Mouse (Mus musculus): ENCODE measurements at regions not wholly inside any gene's neighbourhood (a gene's known extent, or its start where the extent isn't known, plus 50 kb on each side); places are given as distances from the start of the nearest gene placed in this dataset.
"Not testable (repeated sequence)": the region's sequence is repeated elsewhere in the genome, so short reads cannot be mapped to it uniquely, and the experiment has no call there.

DNA sequence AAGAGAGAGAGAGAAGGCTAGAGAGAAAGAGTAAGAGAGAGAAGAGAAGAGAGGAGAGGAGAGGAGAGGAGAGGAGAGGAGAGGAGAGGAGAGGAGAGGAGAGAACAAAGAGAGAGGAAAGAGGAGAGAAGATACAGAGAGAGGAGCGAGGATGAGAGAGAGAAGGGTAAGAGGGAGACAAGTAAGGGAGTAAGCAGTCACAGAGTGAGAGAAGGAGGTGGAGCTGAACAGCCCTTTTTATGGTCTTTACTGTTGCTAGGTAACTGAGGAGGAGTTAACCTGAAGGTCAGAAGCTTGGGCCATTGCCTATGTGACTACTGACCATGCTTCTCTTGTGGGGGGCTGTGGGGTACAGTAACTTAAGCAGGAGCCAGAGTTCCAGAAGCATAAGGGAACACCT lies 430.2 kb downstream of the 1190002N15Rik start:
- DNase-seq, result not testable (repeated sequence)

DNA sequence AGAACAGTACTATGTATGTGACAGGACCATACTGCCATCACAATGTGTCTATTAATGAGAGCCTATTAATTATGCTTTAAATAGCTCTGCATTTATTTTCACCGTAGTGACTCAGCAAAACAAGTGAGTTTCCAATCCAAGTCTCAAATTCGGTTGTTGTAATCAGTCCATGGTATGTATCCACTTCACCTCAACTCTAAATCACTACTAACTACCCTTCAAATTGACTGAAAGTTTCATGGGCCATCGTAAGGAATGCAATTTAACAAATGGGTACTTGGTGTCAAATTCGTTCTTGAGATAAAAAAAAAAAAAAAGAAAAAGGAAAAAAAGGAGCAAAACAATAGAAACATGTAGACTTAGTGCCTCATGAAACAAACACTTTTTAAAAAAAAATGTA lies 433.2 kb downstream of the 1190002N15Rik start:
- no peak for DNase-seq

DNA sequence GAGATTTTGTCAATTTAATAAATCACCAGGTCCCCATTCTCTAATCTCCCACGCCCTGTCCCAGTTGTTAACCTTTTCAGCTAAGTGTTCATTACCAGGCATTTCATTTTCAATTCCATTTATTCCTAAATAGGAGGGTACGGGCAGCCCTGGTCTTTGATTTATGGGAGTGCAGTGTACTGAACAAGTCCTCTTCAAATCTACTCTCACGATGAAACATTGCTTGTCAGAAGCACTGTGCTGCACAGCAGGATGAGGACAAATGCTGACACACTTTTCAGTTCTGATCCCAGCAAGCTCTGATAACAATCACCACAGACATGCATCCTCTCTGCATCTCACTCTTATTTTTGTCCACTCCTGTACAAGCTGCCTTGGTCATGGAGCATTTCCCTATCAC lies 435.9 kb downstream of the 1190002N15Rik start:
- no peak for DNase-seq

DNA sequence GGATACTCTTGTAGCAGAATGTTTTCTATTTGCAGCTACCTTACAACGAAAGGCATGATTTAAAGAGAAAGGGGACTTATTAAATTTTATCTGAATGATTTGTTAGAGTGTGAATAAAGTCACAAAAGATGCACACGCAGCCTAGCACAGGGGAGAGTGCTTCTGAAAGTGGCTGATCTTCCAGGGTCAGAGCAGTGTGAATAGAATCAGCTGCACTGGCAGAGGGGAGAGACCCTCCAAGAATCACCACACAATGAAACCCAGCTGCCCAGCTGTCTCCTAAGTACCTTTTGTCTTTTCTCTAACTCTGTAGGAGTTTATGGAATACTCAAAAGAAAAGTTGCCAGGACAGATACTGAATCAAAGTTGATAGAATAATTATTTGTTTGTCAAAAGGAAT lies 443.1 kb downstream of the 1190002N15Rik start:
- no peak for DNase-seq

DNA sequence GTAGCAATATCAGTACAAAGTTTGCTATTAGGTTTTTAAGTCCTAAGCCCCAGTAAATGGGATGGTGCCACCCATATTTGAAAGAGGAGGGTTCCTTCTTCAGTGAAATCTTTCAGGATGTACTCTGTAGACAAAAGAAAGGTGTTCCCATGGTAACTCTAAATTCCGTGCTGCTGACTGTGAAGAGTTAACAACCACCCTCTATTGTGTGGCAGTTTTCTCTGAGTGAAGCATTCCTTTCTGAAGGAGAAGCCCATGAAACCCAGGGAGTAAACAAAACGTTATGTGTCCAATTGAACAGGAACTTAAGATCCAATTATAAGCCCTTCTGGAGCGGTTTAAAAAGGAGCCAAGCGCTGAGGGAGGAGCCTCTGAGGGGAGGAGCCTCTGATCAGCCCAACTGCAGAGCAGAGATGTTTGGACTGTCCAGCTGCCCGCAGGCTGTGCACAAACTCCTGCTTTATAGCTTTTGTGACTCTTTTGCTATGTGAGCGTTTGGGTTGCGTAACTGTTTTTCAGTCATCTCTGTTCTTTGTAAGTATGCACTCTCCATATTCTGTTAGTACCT lies 446.1 kb downstream of the 1190002N15Rik start:
- no peak for DNase-seq

DNA sequence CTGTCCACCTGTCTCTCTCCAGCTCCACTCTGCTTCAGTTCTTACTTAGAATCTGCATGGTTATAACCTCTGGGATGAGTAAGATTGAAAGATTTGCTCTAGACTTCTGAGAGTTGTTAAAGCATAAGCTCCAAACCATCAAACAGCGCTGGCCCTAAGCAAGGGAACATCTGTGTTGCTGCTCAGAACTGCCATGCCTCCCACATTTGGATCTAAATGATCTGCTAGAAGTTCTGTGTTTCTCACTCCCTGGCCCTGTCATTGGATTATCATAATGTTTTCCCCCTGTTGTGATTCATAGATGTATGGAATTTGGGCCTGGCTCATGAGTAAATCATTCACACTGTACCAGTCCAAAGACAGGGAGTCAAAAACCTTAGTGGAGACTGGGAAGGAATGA lies 448.1 kb downstream of the 1190002N15Rik start:
- no peak for DNase-seq

DNA sequence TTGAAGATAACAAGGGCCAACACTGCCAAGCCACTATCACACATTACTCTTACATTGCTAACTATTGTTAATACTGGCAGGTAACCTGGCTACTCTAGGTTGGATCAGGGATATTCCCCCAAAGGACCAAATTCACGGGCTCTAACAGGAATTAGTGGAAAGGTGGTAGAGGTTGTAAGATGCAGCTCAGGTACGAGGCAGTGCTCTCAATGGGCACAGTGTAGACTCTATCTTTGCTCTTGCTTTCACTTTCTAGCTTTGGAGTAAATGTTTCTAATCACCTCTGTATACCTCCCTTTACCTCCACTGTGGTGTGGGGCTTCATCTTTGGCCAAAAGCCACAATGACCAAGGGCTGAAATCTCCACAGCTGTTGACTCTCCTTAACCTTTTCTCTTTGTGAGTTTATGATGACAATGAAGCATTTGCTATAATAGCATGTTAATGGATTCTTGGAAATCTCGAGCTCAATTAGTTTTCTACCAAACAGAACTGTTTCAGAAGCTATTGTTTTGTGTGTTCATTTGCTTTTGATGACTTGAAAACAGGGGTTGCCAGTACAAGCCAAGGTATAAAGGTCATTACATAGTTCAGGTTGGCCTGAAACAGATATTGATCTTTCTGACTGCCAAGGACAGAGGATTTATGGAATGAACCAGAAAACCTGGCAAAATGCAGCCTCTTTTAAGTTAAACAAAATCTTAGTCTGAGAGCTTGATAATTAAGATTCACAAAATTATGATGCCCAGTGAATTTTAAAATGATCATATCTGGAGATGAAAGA lies 454.1 kb downstream of the 1190002N15Rik start:
- no peak for DNase-seq

DNA sequence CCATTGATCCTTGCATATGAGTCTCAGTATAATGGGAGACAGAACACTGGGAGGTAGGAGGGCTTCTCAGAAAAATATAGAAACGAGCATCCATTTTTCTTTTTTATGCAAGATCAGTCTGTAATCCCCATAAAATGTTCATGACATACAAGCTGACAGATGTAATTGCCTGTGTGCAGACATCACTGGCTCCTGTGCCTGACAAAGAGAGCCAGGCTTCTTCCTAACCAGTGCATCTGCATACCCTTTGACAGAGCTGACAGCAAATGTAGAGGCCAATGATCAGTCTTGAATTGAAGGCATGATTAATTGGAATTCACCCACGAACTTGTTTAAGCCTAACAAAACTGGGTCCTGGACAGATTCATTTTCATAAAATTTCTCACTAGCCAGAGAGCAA lies 463.0 kb downstream of the 1190002N15Rik start:
- DNase-seq, result no peak

DNA sequence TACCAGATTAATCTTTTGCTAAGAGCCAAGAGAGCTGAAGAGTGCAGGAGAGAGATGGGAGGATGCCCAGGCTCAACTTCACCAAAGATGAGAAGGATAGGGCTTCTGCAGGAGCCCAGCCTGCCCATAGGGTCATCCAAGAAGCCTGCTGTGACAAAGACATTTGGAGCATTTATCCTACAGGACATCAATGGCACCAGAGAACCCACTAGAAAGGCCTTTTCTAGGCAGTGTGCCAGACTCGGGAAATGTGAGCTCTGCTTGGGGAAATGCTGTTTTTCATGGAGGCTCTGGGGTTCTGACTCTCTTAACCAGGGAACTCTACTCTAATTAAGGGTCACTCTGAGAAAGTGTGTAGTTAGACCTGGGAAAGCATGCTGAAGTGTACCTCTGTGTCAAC lies 470.8 kb downstream of the 1190002N15Rik start:
- no peak for DNase-seq

DNA sequence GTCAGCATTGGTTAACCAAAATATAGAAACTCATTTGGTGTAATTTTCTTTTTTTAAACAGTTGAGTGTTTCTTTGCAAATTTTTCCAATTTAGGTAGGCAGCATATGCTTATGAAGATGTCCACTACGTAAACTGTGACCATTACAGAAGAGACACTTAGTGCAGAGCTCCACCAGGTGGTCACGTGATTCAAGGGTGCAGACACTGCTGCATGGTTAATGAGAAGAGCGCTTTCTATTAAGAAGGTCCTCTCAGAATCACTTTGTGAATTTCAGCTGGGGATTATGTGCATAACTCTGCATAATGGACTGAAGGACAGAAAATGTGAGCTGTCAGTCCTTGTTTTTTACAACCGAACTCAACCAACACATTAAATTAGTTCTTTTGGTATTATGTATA lies 484.7 kb downstream of the 1190002N15Rik start:
- DNase-seq, result no peak

DNA sequence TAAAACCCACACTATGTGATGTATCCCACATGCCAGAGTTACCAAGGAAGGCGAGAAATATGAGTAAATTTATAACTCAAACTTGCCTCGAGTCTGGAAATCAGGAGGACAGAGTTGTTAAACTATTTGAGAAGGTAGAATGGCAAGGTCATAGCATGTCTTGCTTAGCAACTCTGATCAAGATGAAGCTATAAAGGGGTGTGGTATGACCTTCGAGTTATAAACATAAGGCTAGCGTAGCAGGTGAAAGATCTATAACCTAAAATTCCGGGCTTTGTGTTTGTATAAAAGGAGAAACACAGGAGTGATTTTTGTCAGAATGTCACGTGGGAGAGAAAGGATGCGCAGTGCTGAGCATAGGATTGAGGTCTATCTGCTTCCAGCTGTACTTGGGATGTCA lies 490.0 kb downstream of the 1190002N15Rik start:
- no peak for DNase-seq

DNA sequence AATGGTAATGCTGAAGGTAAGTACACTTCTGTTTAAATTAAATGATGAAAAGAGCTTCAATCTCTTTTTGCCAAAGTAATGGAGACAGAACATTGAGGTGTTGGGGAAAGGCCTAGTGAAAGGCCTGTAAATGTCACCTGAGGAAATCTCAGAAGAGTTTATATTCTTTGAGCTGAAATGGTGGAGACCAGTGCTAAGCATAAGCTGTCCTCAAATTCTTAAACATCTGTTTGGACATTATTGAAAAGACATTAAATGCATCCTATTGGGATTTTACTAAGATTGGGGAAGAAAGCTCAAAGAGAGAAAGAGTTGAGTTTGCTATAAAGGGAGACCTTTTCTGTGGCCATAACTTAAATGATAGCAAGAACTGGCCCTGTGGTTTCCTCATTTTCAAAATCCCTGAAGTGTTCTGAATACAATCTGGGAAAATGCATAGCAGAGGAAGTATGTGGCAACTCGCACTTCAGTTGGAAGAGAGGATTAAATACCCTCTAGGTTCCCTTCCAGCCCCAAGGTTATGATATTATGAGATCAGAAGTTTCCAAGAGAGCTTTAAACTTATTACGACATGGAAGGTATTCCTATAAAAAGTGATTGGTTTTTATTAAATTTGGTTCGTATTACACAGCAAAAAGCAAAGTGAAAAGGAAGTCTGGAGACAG lies 492.3 kb downstream of the 1190002N15Rik start:
- no peak for DNase-seq

DNA sequence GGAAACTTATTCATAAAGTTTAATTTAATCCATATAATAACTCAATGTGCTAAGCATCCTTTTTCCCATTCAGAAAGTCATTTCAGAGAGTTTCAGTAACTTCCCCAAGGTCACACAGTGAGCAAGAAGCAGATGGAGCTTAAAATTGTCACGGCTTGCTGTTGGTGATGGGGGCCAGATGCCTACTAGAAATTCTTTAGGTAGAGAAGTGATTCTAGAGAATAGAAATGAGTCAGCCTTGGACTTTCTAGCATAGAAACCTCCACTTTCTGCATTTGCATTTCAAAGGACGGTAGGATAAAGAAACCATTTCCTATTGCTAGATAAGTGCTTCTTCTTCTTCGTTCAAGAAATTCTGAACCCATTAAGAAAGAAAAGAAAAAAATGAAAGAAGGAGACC lies 514.1 kb downstream of the 1190002N15Rik start:
- no peak for DNase-seq

DNA sequence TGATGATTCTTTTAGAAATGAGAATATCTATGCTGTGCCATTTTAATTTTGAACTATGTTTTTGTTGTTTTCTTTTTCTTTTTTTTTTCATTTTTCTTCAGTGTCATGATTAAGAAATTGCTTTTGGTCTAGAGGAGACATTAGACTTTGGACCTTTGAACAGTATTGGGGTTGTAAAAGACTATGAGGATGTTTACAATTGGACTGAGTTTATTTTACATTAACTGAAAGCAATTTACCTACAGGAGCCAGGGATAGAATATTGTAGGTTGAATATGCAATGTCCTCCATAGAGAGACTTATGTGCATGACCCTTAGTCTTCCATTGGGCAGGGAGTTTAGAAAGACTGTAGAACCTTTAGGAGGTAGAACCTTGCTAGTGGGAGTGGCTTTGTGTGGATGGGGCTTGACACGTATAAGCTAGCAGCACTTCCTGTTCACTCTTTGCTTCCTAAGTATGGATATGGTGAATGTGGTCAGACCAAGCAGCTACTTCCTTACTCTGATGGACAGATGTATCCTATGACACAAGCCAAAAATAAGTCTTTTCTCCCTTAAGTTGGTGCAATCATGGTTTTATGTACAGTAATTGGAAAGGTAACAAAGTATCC lies 516.5 kb downstream of the 1190002N15Rik start:
- no peak for DNase-seq

DNA sequence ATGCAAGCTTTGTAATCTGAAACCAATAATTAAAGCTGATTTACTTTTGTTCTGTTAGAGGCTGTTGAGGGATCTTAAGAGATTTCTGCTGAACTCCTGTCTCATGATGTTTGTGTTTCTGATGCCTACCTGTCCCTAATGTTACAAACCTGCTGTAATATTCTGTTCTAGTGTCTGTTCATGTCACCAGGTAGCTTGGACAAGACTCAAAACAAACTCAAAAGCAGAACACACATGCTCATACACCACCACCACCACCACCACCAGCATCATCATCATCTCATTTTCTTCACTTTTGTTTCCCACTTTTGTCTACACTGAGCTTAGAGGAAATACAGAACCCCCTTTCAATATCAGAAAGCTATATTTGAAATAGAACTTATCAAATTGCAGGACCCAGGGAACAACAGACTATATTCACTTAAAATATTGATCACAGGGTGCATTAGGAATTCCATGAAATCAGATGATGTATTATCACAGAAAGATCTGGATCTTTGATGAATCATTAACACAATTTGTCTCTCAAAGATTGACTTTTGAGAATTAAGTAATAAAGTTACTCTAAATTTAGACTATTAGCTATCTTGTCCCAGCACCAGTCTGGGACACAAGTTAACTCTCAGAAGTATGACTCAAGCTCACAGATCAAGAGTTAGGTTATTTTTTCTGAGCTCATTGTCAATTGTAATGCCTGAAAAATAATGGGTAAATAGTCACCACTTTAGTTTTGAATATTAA lies 521.0 kb downstream of the 1190002N15Rik start:
- DNase-seq, result no peak

DNA sequence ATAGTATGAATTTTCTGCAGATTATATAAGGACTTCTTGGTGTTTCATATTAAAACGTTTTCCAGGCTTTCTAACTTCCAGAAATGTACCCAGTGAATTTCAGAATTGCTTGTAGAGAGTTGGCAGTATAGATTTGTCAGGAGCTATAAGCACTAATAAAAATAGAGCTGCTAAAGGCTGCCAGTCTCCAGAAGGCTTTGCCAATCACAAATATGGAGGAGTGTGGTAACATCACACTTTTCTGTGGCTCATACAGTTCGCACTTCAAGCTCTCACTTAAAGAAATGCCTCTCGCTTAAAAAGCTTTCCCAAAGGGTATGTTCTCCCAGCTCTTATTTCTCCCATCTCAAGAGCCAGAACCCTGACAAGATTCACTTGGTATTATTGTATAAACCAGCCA lies 545.7 kb downstream of the 1190002N15Rik start:
- DNase-seq, result no peak

DNA sequence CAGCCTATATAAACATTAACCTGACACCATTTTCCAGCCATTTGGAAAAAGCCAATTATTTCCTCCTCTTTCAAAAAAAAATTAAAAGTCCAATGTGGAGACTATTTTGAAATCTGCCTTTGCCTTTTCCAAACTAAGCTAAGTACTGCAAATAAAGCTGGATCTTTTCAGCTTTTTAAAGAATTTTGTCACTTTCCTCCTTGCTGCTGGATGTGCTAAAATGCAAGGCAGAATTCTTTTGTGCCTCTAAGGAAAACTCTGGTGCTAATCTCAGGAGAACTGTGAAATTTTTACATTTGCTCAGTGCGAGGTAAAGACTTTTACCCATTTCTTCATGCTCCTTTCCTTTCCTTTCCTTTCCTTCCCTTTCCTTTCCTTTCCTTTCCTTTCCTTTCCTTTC lies 546.7 kb downstream of the 1190002N15Rik start:
- no peak for DNase-seq

DNA sequence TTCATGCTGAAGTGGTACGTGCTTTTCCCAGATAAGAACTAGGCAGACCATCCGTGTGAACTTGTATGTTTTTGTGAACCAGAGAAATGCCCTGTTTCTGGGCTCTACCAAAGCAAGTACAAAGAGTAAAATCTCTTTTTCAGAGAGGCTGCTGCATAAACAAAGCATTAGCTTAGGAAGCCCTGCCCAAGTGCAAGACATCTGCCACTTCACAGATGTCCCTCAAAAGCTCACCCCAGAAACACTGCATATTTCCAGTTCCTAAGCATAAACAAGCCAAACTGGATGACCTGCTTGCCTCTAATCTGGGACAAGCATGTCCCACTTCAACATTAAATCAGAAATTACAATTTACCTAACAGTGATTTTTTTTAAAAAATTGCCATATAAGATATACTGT lies 556.7 kb downstream of the 1190002N15Rik start:
- DNase-seq, result no peak

DNA sequence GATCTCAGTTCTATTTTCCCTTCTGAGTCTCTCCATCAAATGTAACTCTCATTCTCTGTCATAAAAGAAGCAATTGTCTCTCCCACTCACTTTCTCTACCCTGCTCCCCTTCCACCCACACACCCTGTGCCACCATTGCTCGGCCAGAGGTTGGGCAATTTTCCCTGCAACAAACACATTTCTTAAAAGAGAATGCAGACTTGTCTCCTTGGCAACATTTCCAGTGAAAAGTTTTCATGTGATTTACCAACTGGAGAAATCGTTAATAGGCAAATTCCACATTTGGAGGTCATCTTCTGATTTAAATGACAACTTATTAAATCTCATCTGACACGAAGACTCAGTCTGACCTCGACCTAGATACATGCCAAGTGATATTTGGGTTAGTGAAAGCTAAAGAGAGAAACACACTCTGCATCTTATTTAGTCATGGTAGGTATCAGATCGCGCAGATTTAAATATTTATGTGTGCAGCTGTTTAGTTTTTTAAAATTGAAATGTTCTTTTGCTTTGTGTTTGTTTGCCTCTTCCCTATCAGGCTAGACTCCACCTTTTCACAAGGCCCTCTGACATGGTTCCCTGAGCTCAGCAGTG lies 568.1 kb downstream of the 1190002N15Rik start:
- no peak for DNase-seq

DNA sequence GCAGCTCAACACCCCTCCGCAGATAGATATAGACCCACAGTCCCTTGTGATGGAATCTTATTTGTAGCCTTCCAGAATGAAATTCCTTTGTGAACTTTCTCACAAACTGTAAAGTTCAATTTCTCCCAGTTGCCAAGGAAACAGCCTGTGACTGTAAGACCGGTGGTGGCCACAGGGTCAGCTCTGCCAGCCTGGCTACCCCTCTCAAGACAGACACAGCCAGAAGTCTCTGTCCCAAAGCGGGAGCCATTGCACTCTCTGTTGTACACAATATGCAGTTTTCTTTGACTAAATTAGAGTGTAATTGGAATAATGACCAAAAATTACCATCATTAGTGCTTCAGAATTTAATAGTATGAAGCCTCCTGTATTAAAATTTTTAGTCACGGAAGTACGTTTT lies 568.8 kb downstream of the 1190002N15Rik start:
- no peak for DNase-seq

DNA sequence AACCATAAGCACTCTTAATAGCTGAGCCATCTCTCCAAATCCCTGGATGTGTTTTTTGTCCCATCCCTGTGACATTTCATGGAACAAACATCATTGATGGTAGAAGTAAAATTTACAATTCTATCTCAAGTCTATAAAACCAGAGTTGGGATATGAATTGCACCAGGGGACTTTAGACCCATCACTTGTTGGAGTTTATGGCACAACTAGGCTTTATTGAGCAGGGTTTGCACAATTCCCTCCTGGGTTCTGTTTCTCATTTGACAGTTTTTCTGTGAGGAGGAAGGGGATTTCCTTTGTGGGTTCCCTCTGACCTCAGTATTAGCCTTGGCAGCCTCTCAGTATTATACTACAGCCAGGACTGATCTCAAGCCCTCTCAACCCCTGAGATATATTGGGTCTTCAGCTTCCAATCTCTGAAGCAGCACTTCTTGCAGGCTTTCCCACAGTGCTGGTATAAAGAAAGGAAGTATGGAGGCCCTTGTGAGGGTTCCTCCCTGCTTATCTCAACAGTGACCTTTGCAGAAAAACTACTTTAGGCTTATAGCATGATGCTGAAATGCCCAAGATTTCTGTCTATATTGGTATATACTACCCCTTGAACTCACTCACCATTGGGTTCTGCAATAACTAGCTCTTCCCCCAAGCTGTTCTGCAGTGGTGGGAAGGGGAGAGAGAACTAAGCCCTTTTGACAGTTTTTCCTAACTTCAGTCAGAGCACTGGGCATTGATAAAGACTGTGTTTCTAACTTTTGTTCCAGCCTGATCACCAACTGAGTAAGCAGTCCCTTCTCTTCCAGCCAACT lies 582.4 kb downstream of the 1190002N15Rik start:
- DNase-seq, result no peak

DNA sequence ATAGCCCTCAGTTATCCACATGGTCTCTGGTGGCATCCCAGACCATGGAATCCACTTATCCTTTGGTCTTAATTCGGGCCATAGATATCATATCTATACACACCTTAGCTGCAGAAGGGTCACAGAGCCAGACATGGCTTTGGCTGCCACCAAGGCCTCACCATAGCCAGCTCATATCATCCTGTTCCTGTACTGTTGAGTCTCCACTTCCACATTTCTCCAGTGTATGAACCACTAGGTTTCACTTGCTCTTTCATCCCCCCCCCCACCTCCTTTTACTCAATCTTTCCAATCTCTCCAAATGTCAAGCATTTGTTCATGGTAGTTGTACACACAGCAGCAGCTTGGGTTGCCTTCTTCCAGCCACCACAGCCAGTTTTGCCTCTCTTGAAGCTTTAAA lies 589.2 kb downstream of the 1190002N15Rik start:
- no peak for DNase-seq

All from kidney, postnatal 4 days (tissue).